Mouse (Mus musculus): ENCODE results near the gene Cnnm3.

DNA sequence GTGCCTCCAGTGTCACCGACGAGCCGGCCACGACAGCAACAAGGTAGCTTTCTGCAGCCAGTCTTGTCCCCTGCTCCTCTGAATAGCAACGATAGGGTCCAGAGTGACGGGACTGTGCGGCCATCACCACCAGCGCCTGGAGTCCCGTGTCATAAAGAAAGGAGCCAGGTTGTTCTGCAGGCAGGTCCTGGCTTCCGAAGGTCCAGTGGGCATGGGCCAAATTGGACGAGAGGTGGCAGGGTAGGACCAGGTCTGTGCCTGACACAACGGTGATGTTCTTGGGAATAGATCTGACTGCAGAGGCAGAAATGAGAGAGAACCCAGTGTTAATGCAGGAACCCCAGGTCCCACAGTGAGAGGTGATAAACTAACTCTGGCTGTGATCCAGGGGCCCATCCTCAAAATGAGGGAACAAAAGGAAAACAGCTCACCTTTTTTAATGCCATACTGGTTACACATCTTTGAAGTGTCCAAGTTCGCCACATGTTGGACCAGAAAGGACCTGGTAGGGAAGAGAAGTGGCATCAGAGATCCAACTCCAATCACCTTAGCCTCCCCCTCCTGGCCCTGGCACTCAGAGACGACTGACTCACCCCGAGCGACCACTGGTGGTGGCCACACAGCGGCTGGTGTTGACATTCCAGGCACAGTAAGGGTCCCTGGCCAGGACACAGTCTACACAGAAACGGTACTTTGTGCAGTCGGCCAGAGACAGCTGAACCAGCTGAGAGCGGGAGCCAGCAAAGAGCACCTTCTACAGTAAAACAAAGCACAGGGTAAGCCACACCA, 38.6 kb downstream of the Cnnm3 start:
- no peak for TF ChIP-seq CTCF (IDR thresholded peaks at IDR 0.05; ENCODE audit: extremely low read depth, insufficient read length, insufficient replicate concordance, low read depth, low read length)
- TF ChIP-seq POLR2A (IDR thresholded peaks at IDR 0.05; ENCODE audit: low read depth, low read length) = no peak

Data from small intestine, adult 2 months (tissue).